ENCODE assay signal across 23 mouse cellular contexts in genomic region chr10:97625116-97625515, GRCm38 (mm10). TPM values are rescaled to one million over a fixed set of nuclear protein-coding genes. Genes with fewer than 3 reads are reported as not detected.
DNase-seq lines count a peak whose midpoint lies in the region; ATAC-seq and TF ChIP-seq lines count a peak whose summit lies in the region.
"Had no signal": no experiment of that assay in that cellular context is flagged by ENCODE, and none has a peak within 500 bp of the region (broad histone marks: within the 10 kb centered on the region; RNA-seq: fewer than 3 reads in every experiment).

No protein-coding gene starts in this region.

- H3K79me2 ChIP-seq in C2C12 (ENCODE audit: control insufficient read depth, insufficient read depth) (no peaks in the 10 kb centered on the region), myocyte (ENCODE audit: control insufficient read depth, insufficient read depth) (no peaks in the 10 kb centered on the region)

- no peaks in the 10 kb centered on the region for H3K27me3 ChIP-seq in intestine, embryonic 14.5 days (replicated peaks; ENCODE audit: control insufficient read depth, insufficient read depth, low read length)
- H3K27me3 ChIP-seq in intestine, postnatal 0 days (replicated peaks; ENCODE audit: control insufficient read depth, insufficient read depth, low read length), result no peaks in the 10 kb centered on the region
- no peaks in the 10 kb centered on the region for H3K27me3 ChIP-seq in C2C12 (ENCODE audit: control insufficient read depth, insufficient read depth, insufficient read length)
- no peaks in the 10 kb centered on the region for H3K27me3 ChIP-seq in embryonic facial prominence, embryonic 13.5 days
- no peaks in the 10 kb centered on the region for H3K27me3 ChIP-seq in myocyte (ENCODE audit: control insufficient read depth, insufficient read depth, insufficient read length)
- H3K27me3 ChIP-seq: forebrain, embryonic 12.5 days; hindbrain, embryonic 13.5 days; liver, embryonic 12.5 days had no signal

- TF ChIP-seq POLR2A in myocyte (IDR thresholded peaks at IDR 0.05; ENCODE audit: insufficient read length, low read depth), result no peak

- H3ac ChIP-seq in C2C12 (ENCODE audit: control insufficient read depth, insufficient read length, low read depth), result no peak overlapping the region
- no peak overlapping the region for H3ac ChIP-seq in myocyte (ENCODE audit: control insufficient read depth, insufficient read length)

- no peaks in the 10 kb centered on the region; the same call in 1 of the 2 replicates for H3K4me1 ChIP-seq in intestine, embryonic 14.5 days (replicated peaks; ENCODE audit: control insufficient read depth, insufficient read depth, low read length)
- H3K4me1 ChIP-seq in intestine, postnatal 0 days (replicated peaks; ENCODE audit: control insufficient read depth, insufficient read depth, low read length), result no peaks in the 10 kb centered on the region
- peaks cover 9% of the 10 kb centered on the region; the same call in 1 of the 2 replicates for H3K4me1 ChIP-seq in embryonic facial prominence, embryonic 13.5 days
- H3K4me1 ChIP-seq: forebrain, embryonic 12.5 days; heart, embryonic 10.5 days; hindbrain, embryonic 13.5 days; liver, embryonic 12.5 days had no signal

- intact Hi-C loops in heart, postnatal 36 days (cut with DNase I), result no loop called here

- no peak overlapping the region for H3K4me2 ChIP-seq in intestine, embryonic 14.5 days (ENCODE audit: low read length)
- no peak overlapping the region for H3K4me2 ChIP-seq in intestine, postnatal 0 days (replicated peaks; ENCODE audit: low read depth)
- no peak overlapping the region for H3K4me2 ChIP-seq in embryonic facial prominence, embryonic 13.5 days
- peak overlapping the region; percentile 33 for H3K4me2 ChIP-seq in myocyte (ENCODE audit: low read depth)
- H3K4me2 ChIP-seq: forebrain, embryonic 12.5 days; hindbrain, embryonic 13.5 days; liver, embryonic 12.5 days; lung, embryonic 14.5 days; midbrain, embryonic 11.5 days had no signal

- H3K36me3 ChIP-seq in intestine, embryonic 14.5 days (ENCODE audit: control insufficient read depth, insufficient read depth, low read length), result no peaks in the 10 kb centered on the region
- no peaks in the 10 kb centered on the region for H3K36me3 ChIP-seq in intestine, postnatal 0 days (ENCODE audit: control insufficient read depth, insufficient read depth)
- H3K36me3 ChIP-seq in C2C12 (ENCODE audit: control insufficient read depth, insufficient read depth) (no peaks in the 10 kb centered on the region), myocyte (ENCODE audit: control insufficient read depth, insufficient read depth) (no peaks in the 10 kb centered on the region)
- H3K36me3 ChIP-seq in embryonic facial prominence, embryonic 13.5 days, result no peaks in the 10 kb centered on the region
- H3K36me3 ChIP-seq: forebrain, embryonic 12.5 days; heart, embryonic 10.5 days; hindbrain, embryonic 13.5 days; liver, embryonic 12.5 days had no signal

- no peaks in the 10 kb centered on the region for H3K79me3 ChIP-seq in C2C12 (ENCODE audit: low read depth)

- H3K9ac ChIP-seq in intestine, embryonic 14.5 days (ENCODE audit: low read length), result no peak overlapping the region
- H3K9ac ChIP-seq in intestine, postnatal 0 days (ENCODE audit: low read depth, low read length), result no peak overlapping the region
- H3K9ac ChIP-seq in embryonic facial prominence, embryonic 13.5 days, result no peak overlapping the region
- H3K9ac ChIP-seq: forebrain, embryonic 12.5 days; hindbrain, embryonic 13.5 days; liver, embryonic 12.5 days; lung, embryonic 14.5 days had no signal

- 41% methylated on average over 4 of the region's 4 CpGs for WGBS in intestine, embryonic 14.5 days
- WGBS in intestine, postnatal 0 days, result 55% methylated on average over 4 of the region's 4 CpGs
- 25% methylated on average over 4 of the region's 4 CpGs for WGBS in embryonic facial prominence, embryonic 13.5 days

- no peak for ATAC-seq in intestine, embryonic 14.5 days (replicated peaks; ENCODE audit: low FRiP score, low TSS enrichment, low read depth)
- no peak for ATAC-seq in intestine, postnatal 0 days
- ATAC-seq in embryonic facial prominence, embryonic 13.5 days (ENCODE audit: insufficient number of reproducible peaks, insufficient read depth, low FRiP score, low TSS enrichment, low read depth), result no peak
- ATAC-seq: liver, embryonic 12.5 days had no signal

- H3K4me3 ChIP-seq in intestine, embryonic 14.5 days (ENCODE audit: low read depth, low read length), result no peak overlapping the region
- H3K4me3 ChIP-seq in intestine, postnatal 0 days (ENCODE audit: low read depth, low read length), result no peak overlapping the region
- H3K4me3 ChIP-seq in C2C12 (ENCODE audit: insufficient read depth, poor library complexity, severe bottlenecking), result no peak overlapping the region
- H3K4me3 ChIP-seq in embryonic facial prominence, embryonic 13.5 days, result no peak overlapping the region
- H3K4me3 ChIP-seq in myocyte, result no peak overlapping the region
- H3K4me3 ChIP-seq: forebrain, embryonic 12.5 days; heart, embryonic 10.5 days; hindbrain, embryonic 13.5 days; liver, embryonic 12.5 days had no signal

- no peaks in the 10 kb centered on the region for H3K9me3 ChIP-seq in intestine, embryonic 14.5 days (ENCODE audit: control insufficient read depth, low read length)
- no peaks in the 10 kb centered on the region for H3K9me3 ChIP-seq in intestine, postnatal 0 days (ENCODE audit: control insufficient read depth)
- no peaks in the 10 kb centered on the region for H3K9me3 ChIP-seq in embryonic facial prominence, embryonic 13.5 days
- H3K9me3 ChIP-seq: forebrain, embryonic 12.5 days; heart, embryonic 10.5 days; hindbrain, embryonic 13.5 days; liver, embryonic 12.5 days had no signal

- peak overlapping the region; percentile 22 for H3K27ac ChIP-seq in intestine, embryonic 14.5 days (ENCODE audit: low read depth)
- H3K27ac ChIP-seq in intestine, postnatal 0 days (ENCODE audit: low read depth, low read length), result no peak overlapping the region
- peak overlapping the region; percentile 74 for H3K27ac ChIP-seq in embryonic facial prominence, embryonic 13.5 days
- H3K27ac ChIP-seq: forebrain, embryonic 12.5 days; heart, embryonic 10.5 days; hindbrain, embryonic 13.5 days; liver, embryonic 12.5 days had no signal

- no peak for DNase-seq in intestine, embryonic 14.5 days (ENCODE audit: low spot score)
- DNase-seq in heart, postnatal 36 days, result no peak
- no peak for DNase-seq in urinary bladder, adult 18-20 months (ENCODE audit: low spot score in 2 of 2)
- DNase-seq: cerebellum, adult 9-10 months; gastrocnemius, postnatal 36 days; heart, postnatal 10 days; kidney, adult 2 months; kidney, postnatal 25 days; lung, postnatal 4 days; retina, postnatal 1 day; thymus, adult 2 months had no signal

- TF ChIP-seq CTCF in intestine, postnatal 0 days (IDR thresholded peaks at IDR 0.05; ENCODE audit: low read depth), result no peak
- TF ChIP-seq CTCF in C2C12 (IDR thresholded peaks at IDR 0.05; ENCODE audit: control insufficient read depth, insufficient read depth, insufficient read length), result no peak

TF ChIP-seq in C2C12, 6 proteins besides CTCF, POLR2A, EP300 and RAD21:
- TF ChIP-seq MAX (IDR thresholded peaks at IDR 0.05) (no peak), MYOD1 (IDR thresholded peaks at IDR 0.05; ENCODE audit: control insufficient read depth, insufficient read length, low read depth) (peak; percentile 73)

TF ChIP-seq in myocyte, 11 proteins besides CTCF, POLR2A, EP300 and RAD21:
- TF ChIP-seq CEBPB (IDR thresholded peaks at IDR 0.05; ENCODE audit: insufficient read depth, poor library complexity, severe bottlenecking) (no peak), MYOG (IDR thresholded peaks at IDR 0.05; ENCODE audit: control insufficient read depth in 1 of 3, insufficient read depth in 1 of 3, insufficient read length in 2 of 3, low read depth in 2 of 3) (no peak), TCF12 (IDR thresholded peaks at IDR 0.05; ENCODE audit: insufficient read depth, poor library complexity, severe bottlenecking) (no peak), MYOD1 (IDR thresholded peaks at IDR 0.05; ENCODE audit: control insufficient read depth in 1 of 3, insufficient read length in 2 of 3, low read depth in 2 of 3) (no peak), SRF (IDR thresholded peaks at IDR 0.05; ENCODE audit: control insufficient read depth, insufficient read length, low read depth) (no peak), TCF3 (IDR thresholded peaks at IDR 0.05; ENCODE audit: insufficient read length, low read depth) (no peak), USF1 (IDR thresholded peaks at IDR 0.05; ENCODE audit: low read depth) (no peak), REST (IDR thresholded peaks at IDR 0.05; ENCODE audit: insufficient read depth, insufficient read length) (no peak)

RNA-seq across cellular contexts. Expression of gene Kera, which starts 18.4 kb away (rescaled TPM):
- 0.46 and 0.53 TPM in 2 replicates for polyA plus RNA-seq in intestine, embryonic 14.5 days (2014; fragmentation: Nextera tagmentation; extraction: Ambion mirVana)
- 0.13 and 0.18 TPM in 2 replicates for polyA plus RNA-seq in intestine, postnatal 0 days (2015; fragmentation: Nextera tagmentation; extraction: Ambion mirVana)
- polyA plus RNA-seq in C2C12 (2012; fragmentation: generic; extraction: Trizol), result not detected
- polyA plus RNA-seq in embryonic facial prominence, embryonic 13.5 days (2015; fragmentation: Nextera tagmentation; extraction: Ambion mirVana), result 12.7 and 17.0 TPM in 2 replicates
- polyA plus RNA-seq in myocyte (2012; fragmentation: generic; extraction: Trizol), result not detected
- not detected for total RNA-seq in heart, postnatal 36 days (2021)
- total RNA-seq: ES-E14; heart, postnatal 10 days; left cerebral cortex, postnatal 14 days had no signal
- polyA plus RNA-seq: heart, embryonic 10.5 days; hindbrain, embryonic 13.5 days; kidney, adult 2 months; liver, embryonic 12.5 days; thymus, adult 2 months had no signal

RNA-seq across cellular contexts. Expression of gene Epyc, which starts 18.8 kb away (rescaled TPM):
- 0.47 and 0.60 TPM in 2 replicates for polyA plus RNA-seq in intestine, embryonic 14.5 days (2014; fragmentation: Nextera tagmentation; extraction: Ambion mirVana)
- polyA plus RNA-seq in intestine, postnatal 0 days (2015; fragmentation: Nextera tagmentation; extraction: Ambion mirVana), result 0.21 and 0.37 TPM in 2 replicates
- polyA plus RNA-seq in C2C12 (2012; fragmentation: generic; extraction: Trizol) (not detected), myocyte (2012; fragmentation: generic; extraction: Trizol) (not detected)
- polyA plus RNA-seq in embryonic facial prominence, embryonic 13.5 days (2015; fragmentation: Nextera tagmentation; extraction: Ambion mirVana), result 2.6 and 3.1 TPM in 2 replicates
- under 1 TPM; 0.30 to 0.44 TPM for total RNA-seq in heart, postnatal 36 days (2021)
- total RNA-seq: ES-E14 had no signal
